Mouse (Mus musculus) ovary, postnatal 14 days (tissue): ENCODE data around the gene Uba1y.
"Not testable (repeated sequence)": the region's sequence is repeated elsewhere in the genome, so short reads cannot be mapped to it uniquely, and the experiment has no call there.

Experiments used
- DNase-seq: peaks from one replicate; pipeline ENCODE4 v3.0.0; 2022; ENCODE audit warnings: low spot score

Gene Uba1y

GRCm38 (mm10) chrY:818396-818795 lies at the start of gene Uba1y:
Uba1y (plus strand) TSS chrY:818649.
- no peak for DNase-seq

GRCm38 (mm10) chrY:797309-797708 lies 21.1 kb upstream of the Uba1y start, which contains the start of gene Zfy1:
Zfy1 (minus strand) TSS chrY:797409.
- DNase-seq, result not testable (repeated sequence)

GRCm38 (mm10) chrY:808991-809661 lies 9.3 kb upstream of the Uba1y start:
- DNase-seq, result no peak

GRCm38 (mm10) chrY:872404-872803 lies 54.0 kb downstream of the Uba1y start:
- DNase-seq, result no peak

GRCm38 (mm10) chrY:872855-873549 lies 54.6 kb downstream of the Uba1y start:
- DNase-seq, result no peak
